Mouse (Mus musculus) splenic B cell, adult 2 months (primary cell): ENCODE data around the gene Gpbar1.

ENCODE experiments used
- DNase-seq: peaks from one replicate; pipeline ENCODE4 v3.0.0-alpha.2; 2011; ENCODE audit warnings: low read depth, low spot score
- H3K27me3 ChIP-seq: 2 replicates; pipeline ENCODE4 v1.6.1; 2012; ENCODE audit warnings: mild to moderate bottlenecking, low read length, moderate library complexity, mixed read lengths; ENCODE audit not compliant: control insufficient read depth, poor library complexity, insufficient read depth, severe bottlenecking
- H3K36me3 ChIP-seq: 2 replicates; pipeline ENCODE4 v1.6.1; 2012; ENCODE audit warnings: mild to moderate bottlenecking, low read length, moderate library complexity, mixed read lengths; ENCODE audit not compliant: control insufficient read depth, poor library complexity, insufficient read depth, severe bottlenecking

The Gpbar1 gene

GRCm38 (mm10) chr1:74255704-74256345, 22.5 kb upstream of the Gpbar1 start:
- H3K36me3 ChIP-seq: peaks cover 42% of the 10 kb centered on the region
- no peak for DNase-seq
- no peaks in the 10 kb centered on the region for H3K27me3 ChIP-seq

DNA sequence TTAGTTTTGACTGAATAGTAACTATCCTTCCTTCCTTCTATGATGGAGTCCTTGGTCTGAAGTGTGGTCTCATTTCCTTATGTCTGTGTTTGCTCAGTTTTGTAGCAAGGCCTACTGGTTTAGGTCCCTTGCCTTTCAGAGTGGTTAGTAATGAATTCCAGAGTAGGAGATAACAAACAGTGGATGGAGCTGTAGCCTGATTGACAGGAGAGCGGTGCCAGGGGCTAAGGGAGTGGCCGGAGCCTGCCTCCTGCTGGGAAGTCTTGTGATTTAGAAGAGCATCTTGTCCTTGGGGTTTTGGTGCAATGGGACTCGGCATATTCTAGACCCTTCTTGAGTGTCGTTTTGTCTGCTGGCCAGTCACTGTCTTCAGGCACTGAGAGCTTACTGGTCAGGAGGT, 21.6 kb upstream of the Gpbar1 start:
- Histone ChIP-seq H3K27me3 (no peaks in the 10 kb centered on the region), H3K36me3 (peaks cover 36% of the 10 kb centered on the region)
- no peak for DNase-seq

DNA sequence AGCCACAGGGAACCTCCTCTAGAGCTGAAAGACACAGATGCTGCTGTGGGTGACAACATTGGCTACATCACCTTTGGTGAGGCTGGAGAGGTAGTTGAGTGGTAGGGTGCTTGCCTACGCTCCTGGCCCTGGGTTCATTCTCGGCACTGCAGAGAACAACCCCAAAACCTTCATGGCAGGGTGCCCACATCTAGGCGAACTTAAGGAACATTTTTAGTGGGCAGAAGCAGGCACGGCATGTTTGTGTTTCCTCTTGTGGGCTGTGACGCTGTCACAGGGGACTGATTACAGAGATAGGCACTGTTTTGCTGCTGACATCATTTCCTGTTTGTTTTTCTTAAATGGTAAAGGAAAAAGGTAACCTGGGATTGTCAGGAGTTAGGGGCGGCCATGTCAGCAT, 15.8 kb upstream of the Gpbar1 start:
- Histone ChIP-seq H3K27me3 (no peaks in the 10 kb centered on the region), H3K36me3 (peaks cover 26% of the 10 kb centered on the region)
- DNase-seq: no peak

- DNase-seq: peak; percentile 34
- H3K27me3 ChIP-seq: no peaks in the 10 kb centered on the region
- H3K36me3 ChIP-seq: peaks cover 7% of the 10 kb centered on the region
Measured at GRCm38 (mm10) chr1:74268750-74269149, 9.6 kb upstream of the Gpbar1 start.

GRCm38 (mm10) chr1:74271659-74272058, 6.7 kb upstream of the Gpbar1 start:
- H3K27me3 ChIP-seq: no peaks in the 10 kb centered on the region
- DNase-seq: no peak
- peaks cover 4% of the 10 kb centered on the region for H3K36me3 ChIP-seq

DNA sequence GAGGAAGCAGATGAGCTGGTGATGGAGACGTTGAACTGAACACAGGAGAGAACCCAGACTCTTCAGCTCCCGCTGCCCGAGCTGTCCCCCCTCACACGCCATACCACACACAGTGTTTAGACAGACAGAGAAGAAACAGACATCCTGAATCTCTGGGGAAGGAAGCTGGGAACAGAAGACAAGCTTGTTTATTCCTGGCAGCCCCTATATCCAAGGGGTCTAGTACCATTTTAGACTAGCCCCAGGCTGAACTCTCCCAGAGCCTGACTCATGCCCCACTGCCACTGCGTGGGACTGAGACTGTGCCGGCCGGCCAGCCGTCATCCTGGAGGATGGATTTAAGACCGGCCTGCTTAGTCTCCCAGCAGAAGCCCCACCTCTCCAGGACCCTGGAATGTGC, 3.3 kb upstream of the Gpbar1 start:
- DNase-seq: no peak
- Histone ChIP-seq H3K27me3 (no peaks in the 10 kb centered on the region), H3K36me3 (peaks cover 3% of the 10 kb centered on the region)

DNA sequence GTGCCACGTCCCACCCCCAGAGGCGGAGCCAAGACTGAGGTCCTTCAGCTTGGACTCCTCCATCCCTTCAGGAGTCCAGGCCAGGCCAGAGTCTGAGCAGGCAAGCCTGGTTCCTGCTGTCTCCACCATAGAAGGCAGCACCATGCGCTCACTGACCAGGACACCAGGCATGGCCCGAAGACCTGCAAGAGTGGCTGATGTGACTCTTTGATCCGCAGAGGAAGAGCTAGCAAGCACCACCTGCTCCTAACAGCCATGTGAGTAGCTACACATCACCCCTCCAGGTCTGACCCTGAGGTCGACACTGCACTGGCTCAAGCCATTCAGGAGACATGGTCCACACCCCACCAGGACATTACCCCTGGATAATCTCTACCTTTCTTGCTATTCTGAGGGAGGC, 1.3 kb upstream of the Gpbar1 start:
- Histone ChIP-seq H3K27me3 (no peaks in the 10 kb centered on the region), H3K36me3 (peaks cover 6% of the 10 kb centered on the region)
- DNase-seq: no peak

GRCm38 (mm10) chr1:74277883-74278537, 340 bp upstream of the Gpbar1 start:
- no peak for DNase-seq
- no peaks in the 10 kb centered on the region for H3K27me3 ChIP-seq

GRCm38 (mm10) chr1:74278988-74279387, 638 bp downstream of the Gpbar1 start:
- H3K27me3 ChIP-seq: no peaks in the 10 kb centered on the region
- peaks cover 6% of the 10 kb centered on the region for H3K36me3 ChIP-seq
- no peak for DNase-seq

More at GRCm38 (mm10) chr1:74277883-74278537, 340 bp upstream of the Gpbar1 start:
- peaks cover 6% of the 10 kb centered on the region for H3K36me3 ChIP-seq

DNA sequence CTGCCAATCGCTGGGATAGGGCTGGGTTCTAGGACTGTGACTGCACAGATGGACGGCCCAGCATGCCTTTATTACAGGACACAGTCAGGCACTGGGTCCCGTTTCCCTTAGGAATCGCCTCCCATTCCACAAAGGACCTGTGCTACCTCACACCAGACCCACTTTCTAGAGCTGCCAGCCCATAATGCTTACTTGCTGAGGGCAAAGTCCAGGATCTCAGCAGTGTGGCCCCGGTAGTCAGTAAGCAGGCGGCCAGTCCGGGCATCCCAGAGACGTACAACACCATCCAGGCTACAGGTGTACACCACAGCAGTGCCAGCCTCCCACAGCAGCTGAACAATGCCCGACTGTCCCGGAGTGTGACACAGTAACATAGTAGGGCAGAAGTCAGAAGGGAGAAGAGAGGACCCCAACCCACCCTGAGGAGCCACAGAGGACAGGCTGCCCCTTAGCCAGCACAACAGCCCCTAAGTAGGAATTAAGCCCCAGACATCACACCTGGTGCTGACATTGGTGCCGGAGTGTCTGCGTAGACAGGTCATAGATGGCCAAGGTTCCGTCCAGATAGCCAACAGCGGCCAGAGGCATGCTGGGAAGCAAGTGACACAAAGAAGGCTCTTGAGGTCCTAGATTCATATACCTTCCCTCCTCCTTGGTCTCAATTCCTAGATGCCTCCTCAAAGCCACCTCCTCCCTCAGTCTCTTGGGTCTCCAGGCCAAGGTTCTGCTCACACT, 2.4 kb downstream of the Gpbar1 start:
- peaks cover 6% of the 10 kb centered on the region for H3K36me3 ChIP-seq
- no peak for DNase-seq
- no peaks in the 10 kb centered on the region for H3K27me3 ChIP-seq

GRCm38 (mm10) chr1:74281372-74281771, 3.0 kb downstream of the Gpbar1 start:
- peaks cover 6% of the 10 kb centered on the region for H3K36me3 ChIP-seq
- no peak for DNase-seq
- H3K27me3 ChIP-seq: no peaks in the 10 kb centered on the region

GRCm38 (mm10) chr1:74281886-74282285, 3.5 kb downstream of the Gpbar1 start:
- DNase-seq: no peak
- Histone ChIP-seq H3K27me3 (no peaks in the 10 kb centered on the region), H3K36me3 (peaks cover 6% of the 10 kb centered on the region)

DNA sequence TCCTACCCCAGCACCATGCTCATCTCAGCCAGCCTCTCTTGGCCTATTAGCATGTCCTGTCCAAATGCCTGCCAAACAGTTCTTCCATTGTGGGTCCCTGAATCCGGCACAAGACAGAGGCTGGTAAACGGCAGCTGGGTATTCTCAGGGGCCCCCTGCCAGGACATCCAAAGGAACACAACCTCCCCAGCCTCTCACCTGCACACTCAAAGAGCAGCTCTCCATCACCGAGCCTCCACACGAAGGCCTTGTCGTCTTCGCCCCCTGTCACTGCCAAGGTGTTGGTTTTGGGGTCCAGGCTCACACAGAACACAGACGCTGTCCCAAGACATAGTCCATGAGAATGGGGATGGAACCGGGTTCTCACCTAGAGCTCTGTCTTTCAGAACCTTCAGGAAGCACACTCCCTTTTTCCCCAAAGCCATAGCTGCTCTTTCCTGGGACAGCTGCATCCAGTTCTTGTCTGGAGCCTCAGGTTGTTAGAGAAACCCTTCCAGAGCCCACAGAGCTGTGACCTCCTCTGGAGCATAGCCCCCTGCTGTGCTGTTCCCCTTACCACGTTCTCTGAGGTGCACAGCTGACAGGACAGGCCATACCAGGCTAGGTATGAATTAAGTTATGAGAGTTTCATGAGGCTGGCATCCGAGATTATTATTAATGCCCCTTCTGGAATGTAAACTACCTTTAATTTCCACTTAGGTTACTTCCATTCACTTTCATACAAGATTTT, 4.7 kb downstream of the Gpbar1 start:
- DNase-seq: no peak
- Histone ChIP-seq H3K27me3 (no peaks in the 10 kb centered on the region), H3K36me3 (peaks cover 6% of the 10 kb centered on the region)

- no peaks in the 10 kb centered on the region for H3K27me3 ChIP-seq
- peaks cover 6% of the 10 kb centered on the region for H3K36me3 ChIP-seq
- DNase-seq: peak; percentile 66
Measured at GRCm38 (mm10) chr1:74283686-74284463, 5.5 kb downstream of the Gpbar1 start.
